Mouse (Mus musculus) kidney, postnatal 0 days (tissue): ENCODE results near the gene B4galt5. TPM values are rescaled to one million over a fixed set of nuclear protein-coding genes. Genes with fewer than 3 reads are reported as not detected.

ENCODE experiments used
- ATAC-seq: fragments of 200-750 bp; cut with Nextera tagmentation; replicated peaks from 2 replicates; pipeline ENCODE4 v1.8.0; 2017; ENCODE audit warnings: low read depth, moderate number of reproducible peaks, moderate TSS enrichment, moderate library complexity; ENCODE audit not compliant: low FRiP score
- DNase-seq: peaks from one replicate; pipeline ENCODE4 v3.0.0-alpha.2; 2016; ENCODE audit warnings: low spot score
- H3K27ac ChIP-seq: fragments of 300-500 bp; sonication (generic); 2 replicates; pipeline ENCODE4 v1.5.1; 2014; ENCODE audit warnings: mild to moderate bottlenecking
- H3K27me3 ChIP-seq: fragments of 300-500 bp; sonication (generic); 2 replicates; pipeline ENCODE4 v1.6.1; 2014; ENCODE audit warnings: low read length, mixed read lengths; ENCODE audit not compliant: insufficient read depth
- H3K36me3 ChIP-seq: fragments of 300-500 bp; sonication (generic); 2 replicates; pipeline ENCODE4 v1.6.1; 2014; ENCODE audit warnings: low read length, mixed read lengths; ENCODE audit not compliant: insufficient read depth
- H3K4me1 ChIP-seq: fragments of 300-500 bp; sonication (generic); replicated peaks from 2 replicates; pipeline ENCODE4 v1.6.1; 2014; ENCODE audit warnings: antibody characterized with exemption, low read length, mixed read lengths; ENCODE audit not compliant: insufficient read depth
- H3K4me2 ChIP-seq: fragments of 300-500 bp; sonication (generic); 2 replicates; pipeline ENCODE4 v1.6.1; 2014; ENCODE audit warnings: mild to moderate bottlenecking, low read length, moderate library complexity, mixed read lengths
- H3K4me3 ChIP-seq: fragments of 300-500 bp; sonication (generic); replicated peaks from 2 replicates; pipeline ENCODE4 v1.5.1; 2014; ENCODE audit warnings: low read depth, low read length
- H3K9ac ChIP-seq: fragments of 300-500 bp; sonication (generic); 2 replicates; pipeline ENCODE4 v1.6.1; 2014; ENCODE audit warnings: low read depth, low read length
- H3K9me3 ChIP-seq: fragments of 300-500 bp; sonication (generic); replicated peaks from 2 replicates; pipeline ENCODE4 v1.6.1; 2016; ENCODE audit warnings: low read length, inconsistent platforms, mixed read lengths
- CTCF ChIP-seq: IDR thresholded peaks from 2 replicates; pipeline ENCODE4 v1.5.1; 2016; ENCODE audit warnings: antibody characterized with exemption, low read depth, mild to moderate bottlenecking, moderate library complexity
- WGBS: fragments of 180-500 bp; shearing (Covaris S2); extraction: QIAGEN DNeasy Blood & Tissue Kit; methylation state at CpG from one replicate; pipeline ENCODE4 v1.1.7; 2014; 5-methylcytosine and 5-hydroxymethylcytosine counted together
- polyA plus RNA-seq: library from polyadenylated mRNA; unstranded; fragments of >200 nt; fragmentation: Nextera tagmentation; extraction: Ambion mirVana; gene quantifications from 2 replicates; pipeline ENCODE4 v1.2.1, GENCODE M21; 2015

Gene B4galt5
- polyA plus RNA-seq, 1 experiment from 2014 or later = 22.6 TPM

DNA sequence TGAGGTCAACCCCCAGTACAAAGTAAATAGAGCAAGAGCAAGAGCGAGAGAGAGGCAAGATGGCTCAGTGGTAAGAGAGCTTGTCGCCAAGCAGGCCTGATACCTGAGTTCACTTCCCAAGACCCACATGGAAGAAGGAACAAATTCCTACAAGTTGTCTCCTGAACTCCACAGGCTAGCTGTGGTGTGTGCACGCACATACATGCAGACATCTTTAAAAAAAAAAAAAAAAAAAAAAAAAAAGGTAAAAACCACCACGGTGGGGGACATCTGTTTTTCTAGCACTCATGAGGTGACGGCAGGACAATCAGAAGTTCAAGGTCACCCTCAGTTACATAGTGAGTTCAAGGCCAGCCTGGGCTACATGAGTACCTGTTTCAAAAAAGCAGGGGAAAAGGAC lies 26.7 kb upstream of the B4galt5 start:
- Histone ChIP-seq H3K9ac (no peak overlapping the region), H3K4me1 (peaks cover 11% of the 10 kb centered on the region; the same call in 1 of the 2 replicates), H3K4me3 (no peak overlapping the region), H3K27me3 (no peaks in the 10 kb centered on the region), H3K27ac (no peak overlapping the region), H3K9me3 (no peaks in the 10 kb centered on the region), H3K4me2 (no peak overlapping the region), H3K36me3 (no peaks in the 10 kb centered on the region)
- WGBS = 94% methylated on average over 5 of the region's 5 CpGs
- ATAC-seq (no peak), DNase-seq (no peak)
- TF ChIP-seq CTCF = no peak

DNA sequence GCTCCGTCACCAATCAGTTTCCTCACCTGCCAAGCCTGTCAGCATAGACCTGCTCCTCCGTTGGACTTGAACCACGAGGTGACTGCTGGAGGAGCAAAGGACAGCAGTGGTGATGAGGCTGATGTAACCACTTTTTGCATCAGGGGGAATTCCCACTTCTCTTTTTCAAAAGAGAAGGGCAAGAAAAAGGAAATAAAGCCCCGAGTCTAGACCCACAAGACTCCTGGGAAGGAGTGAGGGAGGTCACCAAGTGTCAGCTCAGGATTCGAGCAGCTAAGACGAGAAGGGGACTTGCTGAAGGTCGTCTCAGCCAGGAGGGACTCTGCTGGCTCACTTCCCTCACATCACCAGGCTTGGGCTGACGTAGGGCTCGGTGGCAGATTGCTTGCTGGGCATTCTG lies 26.2 kb upstream of the B4galt5 start:
- Histone ChIP-seq H3K4me3 (no peak overlapping the region), H3K36me3 (no peaks in the 10 kb centered on the region), H3K9ac (no peak overlapping the region), H3K9me3 (no peaks in the 10 kb centered on the region), H3K4me1 (0 out of 2 replicates have a peak, but pooled peaks cover 6% of the 10 kb centered on the region), H3K4me2 (no peak overlapping the region), H3K27ac (no peak overlapping the region), H3K27me3 (no peaks in the 10 kb centered on the region)
- ATAC-seq (no peak), DNase-seq (no peak)
- TF ChIP-seq CTCF = no peak
- WGBS = 69% methylated on average over 9 of the region's 9 CpGs

DNA sequence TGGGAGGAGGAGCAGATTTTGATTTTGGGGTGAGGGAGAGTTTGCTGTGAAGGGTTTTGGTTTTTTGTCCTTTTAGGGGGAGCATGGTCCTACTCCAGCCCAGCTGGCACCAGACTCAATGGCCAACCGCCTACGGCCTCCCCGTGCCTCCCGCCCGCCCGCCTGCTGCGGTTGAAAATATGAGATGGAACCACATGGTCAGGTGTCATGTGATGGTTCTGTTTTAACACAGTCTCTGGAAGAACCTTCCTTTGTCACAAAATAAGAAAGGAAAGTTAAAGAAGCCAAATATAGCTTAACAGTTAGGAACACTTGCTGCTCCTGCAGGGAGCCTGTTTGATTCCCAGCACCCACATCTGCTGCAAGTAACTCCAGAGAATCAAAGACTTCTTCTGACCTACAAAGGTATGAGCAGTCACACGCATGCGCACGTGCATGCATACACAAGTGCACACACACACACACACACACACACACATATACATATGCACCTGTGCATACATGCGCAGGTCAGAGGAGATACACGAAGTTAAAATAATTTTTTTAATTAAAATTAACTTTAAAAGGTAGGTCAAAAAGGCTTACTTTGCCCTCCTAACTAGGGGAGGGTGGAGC lies 25.3 kb upstream of the B4galt5 start:
- DNase-seq (no peak), ATAC-seq (no peak)
- WGBS = 93% methylated on average over 12 of the region's 12 CpGs
- Histone ChIP-seq H3K4me1 (0 out of 2 replicates have a peak, but pooled peaks cover 6% of the 10 kb centered on the region), H3K27me3 (no peaks in the 10 kb centered on the region), H3K9me3 (no peaks in the 10 kb centered on the region), H3K27ac (no peak overlapping the region), H3K36me3 (no peaks in the 10 kb centered on the region), H3K4me2 (no peak overlapping the region), H3K9ac (no peak overlapping the region), H3K4me3 (no peak overlapping the region)
- no peak for TF ChIP-seq CTCF

DNA sequence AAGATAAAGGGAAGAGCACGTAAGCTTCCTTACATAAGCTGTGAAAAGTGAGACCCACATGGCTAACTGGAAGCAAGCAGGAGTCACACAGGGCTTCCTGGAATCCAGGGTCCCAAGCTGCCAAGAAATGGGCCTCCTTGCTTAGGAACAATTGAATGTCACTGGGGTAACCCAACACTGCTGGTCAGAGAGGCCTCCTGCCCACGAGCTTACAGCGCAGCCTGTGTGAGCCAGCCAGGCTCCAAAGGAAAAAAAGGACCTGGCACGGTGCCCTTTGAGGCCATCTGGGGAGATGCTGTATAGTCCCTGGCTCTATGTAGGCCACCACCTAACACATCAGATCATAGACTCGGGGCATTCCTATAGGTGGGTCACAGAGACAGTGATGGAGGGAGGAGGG lies 24.3 kb upstream of the B4galt5 start:
- H3K36me3 ChIP-seq = no peaks in the 10 kb centered on the region
- no peak; the same call in 1 of the 2 replicates for ATAC-seq
- 56% methylated on average over 5 of the region's 5 CpGs for WGBS
- no peak overlapping the region for H3K27ac ChIP-seq
- H3K27me3 ChIP-seq = no peaks in the 10 kb centered on the region
- H3K4me1 ChIP-seq = 0 out of 2 replicates have a peak, but pooled peaks cover 6% of the 10 kb centered on the region
- no peak overlapping the region for H3K4me3 ChIP-seq
- no peak for TF ChIP-seq CTCF
- H3K9ac ChIP-seq = no peak overlapping the region
- no peak overlapping the region for H3K4me2 ChIP-seq
- no peak for DNase-seq
- H3K9me3 ChIP-seq = no peaks in the 10 kb centered on the region

DNA sequence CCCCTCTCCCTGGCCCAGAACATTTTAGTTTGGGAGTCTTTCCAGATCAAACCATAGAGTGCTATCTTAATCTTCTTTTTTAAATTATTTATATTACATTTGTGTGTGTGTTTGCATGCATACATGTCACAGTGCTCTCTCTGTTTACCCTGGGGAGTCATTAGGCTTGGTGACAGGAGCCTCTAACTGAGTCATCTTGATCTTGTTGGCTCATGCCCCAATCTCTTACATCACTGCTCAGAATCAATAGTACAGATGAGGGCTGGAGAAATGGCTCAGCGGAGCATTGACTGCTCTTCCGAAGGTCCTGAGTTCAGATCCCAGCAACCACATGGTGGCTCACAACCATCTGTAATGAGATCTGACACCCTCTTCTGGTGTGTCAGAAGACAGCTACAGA lies 22.5 kb upstream of the B4galt5 start:
- Histone ChIP-seq H3K9me3 (no peaks in the 10 kb centered on the region), H3K27ac (no peak overlapping the region), H3K4me1 (no peaks in the 10 kb centered on the region), H3K4me3 (no peak overlapping the region), H3K4me2 (no peak overlapping the region), H3K9ac (no peak overlapping the region), H3K27me3 (no peaks in the 10 kb centered on the region), H3K36me3 (no peaks in the 10 kb centered on the region)
- no peak for DNase-seq
- no peak for ATAC-seq
- WGBS = 93% methylated on average over 2 of the region's 2 CpGs
- TF ChIP-seq CTCF = no peak

DNA sequence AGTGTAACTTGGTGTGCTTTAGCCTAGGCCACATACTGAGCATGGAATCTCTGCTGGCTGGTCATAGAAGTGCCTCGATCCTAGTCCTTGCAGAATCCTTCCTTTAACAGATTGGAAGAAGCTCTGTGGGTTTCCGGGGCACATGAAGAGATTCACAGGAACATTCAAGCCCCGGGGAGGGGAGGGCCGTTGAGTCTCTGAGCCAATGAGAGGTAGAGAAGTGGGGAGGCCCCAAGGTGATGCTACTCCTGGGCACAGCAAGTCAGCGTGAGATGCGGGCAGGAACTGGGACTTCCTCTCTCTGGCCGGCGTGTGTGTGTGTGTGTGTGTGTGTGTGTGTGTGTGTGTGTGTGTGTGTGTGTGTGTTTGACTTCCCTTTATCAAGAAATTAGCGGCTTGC lies 19.3 kb upstream of the B4galt5 start:
- Histone ChIP-seq H3K36me3 (no peaks in the 10 kb centered on the region), H3K9ac (no peak overlapping the region), H3K4me1 (no peaks in the 10 kb centered on the region), H3K9me3 (no peaks in the 10 kb centered on the region), H3K4me2 (no peak overlapping the region), H3K27ac (no peak overlapping the region), H3K4me3 (no peak overlapping the region), H3K27me3 (no peaks in the 10 kb centered on the region)
- DNase-seq = no peak
- 64% methylated on average over 8 of the region's 9 CpGs for WGBS
- ATAC-seq = no peak
- TF ChIP-seq CTCF = no peak
